Mouse (Mus musculus) midbrain, postnatal 0 days (tissue): ENCODE measurements around the gene Nip7. TPM values are rescaled to one million over a fixed set of nuclear protein-coding genes. Genes with fewer than 3 reads are reported as not detected.
"Not testable (repeated sequence)": the region's sequence is repeated elsewhere in the genome, so short reads cannot be mapped to it uniquely, and the experiment has no call there.

Experiments
- ATAC-seq: fragments of 200-750 bp; cut with Nextera tagmentation; 2 replicates; pipeline ENCODE4 v1.8.0; 2017; ENCODE audit warnings: moderate number of reproducible peaks, mild to moderate bottlenecking, moderate TSS enrichment, moderate library complexity; ENCODE audit not compliant: low FRiP score
- DNase-seq: peaks from one replicate; pipeline ENCODE4 v3.0.0-alpha.2; 2015; ENCODE audit warnings: low spot score
- H3K27ac ChIP-seq: fragments of 300-500 bp; sonication (generic); 2 replicates; pipeline ENCODE4 v1.5.1; 2014; ENCODE audit warnings: low read depth, mild to moderate bottlenecking, low read length, mixed read lengths
- H3K27me3 ChIP-seq: fragments of 300-500 bp; sonication (generic); 2 replicates; pipeline ENCODE4 v1.6.1; 2014; ENCODE audit warnings: low read length, control low read depth, mixed read lengths; ENCODE audit not compliant: insufficient read depth
- H3K36me3 ChIP-seq: fragments of 300-500 bp; sonication (generic); 2 replicates; pipeline ENCODE4 v1.6.1; 2014; ENCODE audit warnings: low read length, control low read depth, mixed read lengths; ENCODE audit not compliant: insufficient read depth
- H3K4me1 ChIP-seq: fragments of 300-500 bp; sonication (generic); 2 replicates; pipeline ENCODE4 v1.6.1; 2014; ENCODE audit warnings: mild to moderate bottlenecking, control low read depth, antibody characterized with exemption, low read length, mixed read lengths; ENCODE audit not compliant: insufficient read depth
- H3K4me2 ChIP-seq: fragments of 300-500 bp; sonication (generic); 2 replicates; pipeline ENCODE4 v1.6.1; 2014; ENCODE audit warnings: low read depth, mild to moderate bottlenecking, low read length, mixed read lengths; ENCODE audit not compliant: poor library complexity, severe bottlenecking
- H3K4me3 ChIP-seq: fragments of 300-500 bp; sonication (generic); 2 replicates; pipeline ENCODE4 v1.5.1; 2014; ENCODE audit warnings: low read depth, mild to moderate bottlenecking, low read length, moderate library complexity
- H3K9ac ChIP-seq: fragments of 300-500 bp; sonication (generic); replicated peaks from 2 replicates; pipeline ENCODE4 v1.6.1; 2014; ENCODE audit warnings: mild to moderate bottlenecking, low read length, moderate library complexity, mixed read lengths; ENCODE audit not compliant: poor library complexity, severe bottlenecking
- H3K9me3 ChIP-seq: fragments of 300-500 bp; sonication (generic); 2 replicates; pipeline ENCODE4 v1.6.1; 2016; ENCODE audit warnings: low read length, control low read depth
- CTCF ChIP-seq: IDR thresholded peaks from 2 replicates; pipeline ENCODE4 v1.5.1; 2016; ENCODE audit warnings: antibody characterized with exemption, mild to moderate bottlenecking
- WGBS: fragments of 180-500 bp; shearing (Covaris S2); extraction: QIAGEN DNeasy Blood & Tissue Kit; methylation state at CpG from one replicate; pipeline ENCODE4 v1.1.7; 2014; 5-methylcytosine and 5-hydroxymethylcytosine counted together
- polyA plus RNA-seq: library from polyadenylated mRNA; unstranded; fragments of >200 nt; fragmentation: Nextera tagmentation; extraction: Ambion mirVana; gene quantifications from 2 replicates; pipeline ENCODE4 v1.2.1, GENCODE M21; 2015
- total RNA-seq: library from RNA; depleted of rRNA; stranded (reverse); fragments of >200 nt; gene quantifications from 2 replicates; pipeline ENCODE4 v1.2.3, GENCODE M21; 2014

The Nip7 gene
- total and polyA plus RNA-seq, 2 experiments from 2014 or later: 30.8 to 60.1 TPM

DNA sequence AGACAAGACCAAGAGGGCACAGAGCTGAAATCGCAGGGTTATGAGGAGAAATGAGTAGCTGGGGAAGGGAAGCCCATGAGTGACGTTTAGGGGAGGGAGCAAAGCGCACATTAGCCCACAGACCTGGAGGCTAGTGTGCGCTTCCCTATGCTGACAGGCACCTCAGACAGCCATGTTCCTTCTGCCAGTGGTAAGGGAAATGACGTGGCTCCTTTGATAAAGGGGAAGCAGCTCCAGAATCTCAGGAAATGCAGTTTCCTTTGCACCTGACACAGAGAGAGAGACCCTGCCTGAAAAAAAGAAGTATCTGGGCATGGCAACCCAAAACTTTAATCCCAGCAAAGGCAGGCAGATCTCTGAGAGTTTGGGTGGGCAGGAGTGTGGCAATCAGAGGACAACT is 26.6 kb upstream of the Nip7 start:
- H3K4me3 ChIP-seq: no peak overlapping the region
- H3K9ac ChIP-seq: no peak overlapping the region
- H3K4me1 ChIP-seq: peaks cover 7% of the 10 kb centered on the region
- TF ChIP-seq CTCF: no peak
- H3K9me3 ChIP-seq: no peaks in the 10 kb centered on the region
- H3K36me3 ChIP-seq: 0 out of 2 replicates have a peak, but pooled peaks cover 2% of the 10 kb centered on the region
- DNase-seq: no peak
- H3K4me2 ChIP-seq: no peak overlapping the region
- H3K27me3 ChIP-seq: no peaks in the 10 kb centered on the region
- 76% methylated on average over 5 of the region's 5 CpGs for WGBS
- H3K27ac ChIP-seq: no peak overlapping the region
- no peak for ATAC-seq

DNA sequence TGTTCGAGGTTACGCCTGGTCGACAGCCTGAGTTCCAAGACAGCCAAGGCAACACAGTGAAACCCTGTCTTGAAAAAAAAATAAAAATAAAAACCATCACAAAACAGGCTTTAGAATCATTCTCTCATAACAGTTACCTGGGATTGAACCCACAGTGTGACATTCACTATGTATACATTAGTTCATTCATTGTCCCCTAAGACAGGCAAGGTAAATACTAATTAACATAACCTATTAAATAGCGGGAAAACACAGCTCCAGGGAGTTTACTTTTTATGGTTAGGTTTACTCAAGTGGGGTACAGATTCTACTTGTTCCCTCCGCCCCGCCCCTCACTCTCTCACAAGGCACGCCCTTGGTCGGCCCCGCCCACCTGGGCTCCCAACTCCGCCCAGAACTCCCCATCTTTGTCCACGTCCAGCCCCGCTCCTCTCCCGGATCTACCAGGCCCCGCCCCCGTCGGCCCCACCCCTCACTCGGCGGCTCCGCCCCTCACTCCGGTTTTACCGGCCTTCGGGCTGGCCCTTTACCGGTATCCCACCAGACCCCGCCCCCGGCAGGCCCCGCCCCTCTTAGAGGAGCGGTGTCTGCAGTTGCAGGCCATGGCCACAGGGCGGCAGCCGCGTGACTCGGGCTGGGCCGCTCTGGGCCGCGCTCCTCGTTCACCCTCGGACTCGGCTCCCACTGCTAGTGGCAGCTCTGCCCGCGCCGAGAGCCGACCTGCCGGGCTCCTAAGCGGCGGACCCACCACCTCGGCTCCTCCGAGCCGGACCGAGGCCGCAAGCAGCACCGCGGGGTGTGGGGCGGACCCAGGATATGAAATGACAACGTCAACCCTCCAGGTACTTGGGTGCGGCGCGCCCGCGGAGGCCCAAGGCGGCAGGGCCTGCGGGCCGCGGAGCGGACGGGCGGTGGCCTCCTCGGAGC is 25.8 kb upstream of the Nip7 start, which contains the start of gene Vps4a:
TSS of gene Vps4a (plus strand) at position 573 of the 927 bp plus-strand sequence.
- H3K27me3 ChIP-seq: no peaks in the 10 kb centered on the region
- WGBS: 4% methylated on average over 63 of the region's 66 CpGs
- H3K36me3 ChIP-seq: 0 out of 2 replicates have a peak, but pooled peaks cover 2% of the 10 kb centered on the region
- peak within 1 kb of the TSS; percentile 73 for H3K27ac ChIP-seq
- peak within 1 kb of the TSS; percentile 73 for H3K4me2 ChIP-seq
- H3K4me1 ChIP-seq: peaks cover 7% of the 10 kb centered on the region
- DNase-seq: peak; percentile 94
- H3K4me3 ChIP-seq: peak within 1 kb of the TSS; percentile 98
- peak; percentile 88 for TF ChIP-seq CTCF
- H3K9ac ChIP-seq: peak within 1 kb of the TSS; percentile 95
- H3K9me3 ChIP-seq: no peaks in the 10 kb centered on the region
- peak; percentile 96 for ATAC-seq

- DNase-seq: no peak
These were observed 25.0 kb upstream of the Nip7 start for GRCm38 (mm10) chr8:107031577-107032090.

DNA sequence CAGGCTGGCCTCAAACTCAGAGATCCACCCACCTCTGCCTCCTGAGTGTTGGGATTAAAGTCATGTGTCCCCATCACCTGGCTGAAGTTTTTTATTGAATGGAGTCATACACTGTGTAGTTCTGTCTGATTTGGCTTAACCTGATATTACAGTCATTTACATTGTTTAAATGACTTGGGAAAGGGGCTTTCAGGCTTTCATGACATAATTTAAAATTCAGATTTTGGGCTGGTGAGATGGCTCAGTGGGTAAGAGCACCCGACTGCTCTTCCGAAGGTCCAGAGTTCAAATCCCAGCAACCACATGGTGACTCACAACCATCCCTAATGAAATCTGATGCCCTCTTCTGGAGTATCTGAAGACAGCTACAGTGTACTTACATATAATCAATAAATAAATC is 23.1 kb upstream of the Nip7 start:
- H3K27me3 ChIP-seq, H3K4me2 ChIP-seq, H3K4me1 ChIP-seq, H3K9me3 ChIP-seq, DNase-seq, H3K4me3 ChIP-seq, ATAC-seq, H3K36me3 ChIP-seq, H3K27ac ChIP-seq, H3K9ac ChIP-seq: not testable (repeated sequence)
- 86% methylated on average over 2 of the region's 2 CpGs for WGBS

More at GRCm38 (mm10) chr8:107031577-107032090, 25.0 kb upstream of the Nip7 start:
- Histone ChIP-seq H3K9me3 (no peaks in the 10 kb centered on the region), H3K4me1 (peaks cover 7% of the 10 kb centered on the region), H3K27me3 (no peaks in the 10 kb centered on the region), H3K4me3 (peak overlapping the region; percentile 98), H3K4me2 (peak overlapping the region; percentile 73), H3K27ac (peak overlapping the region; percentile 73), H3K36me3 (0 out of 2 replicates have a peak, but pooled peaks cover 6% of the 10 kb centered on the region), H3K9ac (peak overlapping the region; percentile 95)
- no peak for TF ChIP-seq CTCF
- ATAC-seq: no peak
- under 1% methylated on average over 34 of the region's 40 CpGs for WGBS

DNA sequence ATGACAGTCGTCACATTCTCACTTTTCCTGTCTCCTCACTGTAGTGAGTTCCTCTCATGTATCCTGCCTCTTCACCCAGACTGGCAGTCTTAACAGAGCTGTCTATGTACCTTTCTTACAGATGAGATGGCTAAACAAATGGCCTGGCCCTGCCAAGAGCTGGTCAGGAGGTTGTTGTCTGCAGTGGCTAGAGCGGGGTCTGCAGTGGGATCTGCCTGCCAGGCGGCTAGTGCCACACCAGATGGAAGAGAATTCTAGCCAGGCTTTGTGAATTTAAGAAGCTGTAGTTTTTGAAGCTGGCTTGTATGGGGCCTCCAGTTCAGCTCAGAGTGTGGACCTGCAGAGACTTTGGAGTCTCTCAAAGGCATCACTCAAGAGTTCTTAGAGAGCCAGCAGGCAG is 21.0 kb upstream of the Nip7 start:
- no peak for DNase-seq
- Histone ChIP-seq H3K27ac (no peak overlapping the region), H3K27me3 (no peaks in the 10 kb centered on the region), H3K4me3 (no peak overlapping the region), H3K4me2 (no peak overlapping the region), H3K9ac (no peak overlapping the region), H3K9me3 (no peaks in the 10 kb centered on the region), H3K36me3 (peaks cover 26% of the 10 kb centered on the region), H3K4me1 (peaks cover 7% of the 10 kb centered on the region)
- no peak for TF ChIP-seq CTCF
- no peak for ATAC-seq
- 94% methylated on average over 3 of the region's 3 CpGs for WGBS

GRCm38 (mm10) chr8:107036626-107037025 is 20.1 kb upstream of the Nip7 start:
- 83% methylated on average over 8 of the region's 8 CpGs for WGBS
- no peak overlapping the region for H3K27ac ChIP-seq
- DNase-seq: no peak
- H3K4me2 ChIP-seq: no peak overlapping the region
- H3K4me1 ChIP-seq: peaks cover 7% of the 10 kb centered on the region
- H3K9ac ChIP-seq: no peak overlapping the region
- no peak for ATAC-seq
- no peaks in the 10 kb centered on the region for H3K27me3 ChIP-seq
- no peaks in the 10 kb centered on the region for H3K9me3 ChIP-seq
- peaks cover 29% of the 10 kb centered on the region for H3K36me3 ChIP-seq
- TF ChIP-seq CTCF: no peak
- no peak overlapping the region for H3K4me3 ChIP-seq
